Mouse (Mus musculus): ENCODE results near the gene Hao2.

GRCm38 (mm10) chr3:98848898-98849297, 44.1 kb downstream of the Hao2 start:
- TF ChIP-seq CTCF (IDR thresholded peaks at IDR 0.05; ENCODE audit: control insufficient read depth, insufficient read depth, insufficient replicate concordance, low read depth, low read length): no peak
- no peak for TF ChIP-seq POLR2A (IDR thresholded peaks at IDR 0.05; ENCODE audit: control insufficient read depth, low read depth, low read length)
